Mouse (Mus musculus) heart, adult 2 months (tissue): ENCODE measurements around the gene Gm13030.

Experiments used
- EP300 ChIP-seq: fragments of 200-500 bp; IDR thresholded peaks from 2 replicates; pipeline ENCODE4 v1.6.1; 2011; ENCODE audit warnings: low read depth, low read length, control low read depth; ENCODE audit not compliant: insufficient read depth
- POLR2A ChIP-seq: fragments of 200-500 bp; IDR thresholded peaks from 2 replicates; pipeline ENCODE4 v1.6.1; 2011; ENCODE audit warnings: mild to moderate bottlenecking, low read depth, low read length, control low read depth; ENCODE audit not compliant: insufficient read depth

GRCm38 (mm10) chr4:138859728-138860127, 14.0 kb downstream of the Gm13030 start:
- no peak for TF ChIP-seq POLR2A
- TF ChIP-seq EP300: no peak
